Mouse (Mus musculus) heart, postnatal 14 days (tissue): ENCODE data around the gene Robo1. TPM values are rescaled to one million over a fixed set of nuclear protein-coding genes. Genes with fewer than 3 reads are reported as not detected.

Source experiments
- DNase-seq, 2 experiments: peaks; one replicate each; pipeline ENCODE4 v3.0.0; 2021 to 2022
- intact Hi-C: fragments of 180-260 bp; cut with DNase I; formaldehyde crosslinking; loops from one replicate; pipeline ENCODE4 v1.15.1; 2025
- total RNA-seq, 2 experiments: library from RNA; stranded (reverse); gene quantifications; 2 replicates each; pipeline ENCODE4 v1.2.3; 2021

Robo1 gene
- total RNA-seq, 2 experiments from 2014 or later = 3.2 to 3.4 TPM

GRCm38 (mm10) chr16:72794692-72795378 lies 486.7 kb downstream of the Robo1 start:
- intact Hi-C loops = no loop called here
- no peak for DNase-seq

GRCm38 (mm10) chr16:72795379-72795712 lies 487.2 kb downstream of the Robo1 start:
- intact Hi-C loops = no loop called here
- DNase-seq = no peak

- intact Hi-C loops = no loop called here
- no peak for DNase-seq
These were observed 490.4 kb downstream of the Robo1 start for GRCm38 (mm10) chr16:72798405-72798949.

GRCm38 (mm10) chr16:72800121-72800749 lies 492.1 kb downstream of the Robo1 start:
- peak in 1 of 2 experiments; percentile 37 for DNase-seq
- intact Hi-C loops = loop anchor here (5.0 kb wide), 1 partner anchor 138 kb away; no protein-coding TSS in a partner anchor

GRCm38 (mm10) chr16:72800788-72801187 lies 492.7 kb downstream of the Robo1 start:
- DNase-seq = no peak
- intact Hi-C loops = loop anchor here (5.0 kb wide), 1 partner anchor 138 kb away; no protein-coding TSS in a partner anchor

- intact Hi-C loops = no loop called here
- peak in 1 of 2 experiments; percentile 5 for DNase-seq
These were observed 500.2 kb downstream of the Robo1 start for GRCm38 (mm10) chr16:72808351-72808750.

GRCm38 (mm10) chr16:72810942-72811341 lies 502.8 kb downstream of the Robo1 start:
- intact Hi-C loops = loop anchor here (5.0 to 10.0 kb wide), 2 partner anchors 111 to 116 kb away; no protein-coding TSS in a partner anchor
- DNase-seq = no peak

GRCm38 (mm10) chr16:72811494-72811893 lies 503.4 kb downstream of the Robo1 start:
- intact Hi-C loops = loop anchor here (5.0 to 10.0 kb wide), 2 partner anchors 111 to 117 kb away; no protein-coding TSS in a partner anchor

GRCm38 (mm10) chr16:72811908-72812307 lies 503.8 kb downstream of the Robo1 start:
- no peak for DNase-seq
- intact Hi-C loops = loop anchor here (5.0 to 10.0 kb wide), 2 partner anchors 110 to 117 kb away; no protein-coding TSS in a partner anchor

More at GRCm38 (mm10) chr16:72811494-72811893, 503.4 kb downstream of the Robo1 start:
- DNase-seq = no peak

GRCm38 (mm10) chr16:72828381-72828780 lies 520.3 kb downstream of the Robo1 start:
- no peak for DNase-seq
- intact Hi-C loops = no loop called here

GRCm38 (mm10) chr16:72829530-72829929 lies 521.4 kb downstream of the Robo1 start:
- no peak for DNase-seq

GRCm38 (mm10) chr16:72830394-72831056 lies 522.4 kb downstream of the Robo1 start:
- no peak for DNase-seq
- intact Hi-C loops = no loop called here

More at GRCm38 (mm10) chr16:72829530-72829929, 521.4 kb downstream of the Robo1 start:
- intact Hi-C loops = no loop called here

- intact Hi-C loops = no loop called here
- no peak for DNase-seq
These were observed 526.2 kb downstream of the Robo1 start for GRCm38 (mm10) chr16:72834266-72834665.

- intact Hi-C loops = no loop called here
- DNase-seq = no peak
These were observed 530.9 kb downstream of the Robo1 start for GRCm38 (mm10) chr16:72839031-72839430.

- DNase-seq = no peak
- intact Hi-C loops = no loop called here
These were observed 533.0 kb downstream of the Robo1 start for GRCm38 (mm10) chr16:72841066-72841465.

GRCm38 (mm10) chr16:72854101-72854500 lies 546.0 kb downstream of the Robo1 start:
- intact Hi-C loops = no loop called here

GRCm38 (mm10) chr16:72854809-72855503 lies 546.9 kb downstream of the Robo1 start:
- intact Hi-C loops = no loop called here
- no peak for DNase-seq

More at GRCm38 (mm10) chr16:72854101-72854500, 546.0 kb downstream of the Robo1 start:
- DNase-seq = peak; percentile 18 to 27

- intact Hi-C loops = no loop called here
- DNase-seq = no peak
These were observed 553.7 kb downstream of the Robo1 start for GRCm38 (mm10) chr16:72861707-72862277.

GRCm38 (mm10) chr16:72866011-72866410 lies 557.9 kb downstream of the Robo1 start:
- DNase-seq = no peak
- intact Hi-C loops = no loop called here
